Mouse (Mus musculus) neural tube, embryonic 13.5 days (tissue): ENCODE measurements around the gene Fam189a1. TPM values are rescaled to one million over a fixed set of nuclear protein-coding genes. Genes with fewer than 3 reads are reported as not detected.
A peak's percentile ranks its signal among the peaks of the same experiment; 100 is the strongest.

ENCODE experiments used
- ATAC-seq: fragments of 200-750 bp; cut with Nextera tagmentation; 2 replicates; pipeline ENCODE4 v1.8.0; 2017; ENCODE audit warnings: low read depth, mild to moderate bottlenecking, moderate TSS enrichment, moderate library complexity
- H3K27ac ChIP-seq: fragments of 300-500 bp; sonication (generic); replicated peaks from 2 replicates; pipeline ENCODE4 v1.5.1; 2015; ENCODE audit warnings: moderate library complexity, mild to moderate bottlenecking, inconsistent platforms
- H3K27me3 ChIP-seq: fragments of 300-500 bp; sonication (generic); 2 replicates; pipeline ENCODE4 v1.6.1; 2015; ENCODE audit warnings: mild to moderate bottlenecking, inconsistent platforms
- H3K36me3 ChIP-seq: fragments of 300-500 bp; sonication (generic); 2 replicates; pipeline ENCODE4 v1.6.1; 2015; ENCODE audit warnings: mild to moderate bottlenecking, inconsistent platforms
- H3K4me1 ChIP-seq: fragments of 300-500 bp; sonication (generic); replicated peaks from 2 replicates; pipeline ENCODE4 v1.6.1; 2015; ENCODE audit warnings: inconsistent platforms
- H3K4me2 ChIP-seq: fragments of 300-500 bp; sonication (generic); 2 replicates; pipeline ENCODE4 v1.6.1; 2015; ENCODE audit warnings: inconsistent platforms, mild to moderate bottlenecking, moderate library complexity
- H3K4me3 ChIP-seq: fragments of 300-500 bp; sonication (generic); 2 replicates; pipeline ENCODE4 v1.5.1; 2015; ENCODE audit warnings: mild to moderate bottlenecking, inconsistent platforms
- H3K9ac ChIP-seq: fragments of 300-500 bp; sonication (generic); 2 replicates; pipeline ENCODE4 v1.6.1; 2015; ENCODE audit warnings: moderate library complexity, mild to moderate bottlenecking, inconsistent platforms
- H3K9me3 ChIP-seq: fragments of 300-500 bp; sonication (generic); 2 replicates; pipeline ENCODE4 v1.6.1; 2016; ENCODE audit warnings: inconsistent platforms
- WGBS: fragments of 180-500 bp; shearing (Covaris S2); methylation state at CpG from one replicate; pipeline ENCODE4 v1.1.7; 2015; 5-methylcytosine and 5-hydroxymethylcytosine counted together
- polyA plus RNA-seq: library from polyadenylated mRNA; unstranded; fragments of >200 nt; fragmentation: Nextera tagmentation; extraction: Ambion mirVana; gene quantifications from 2 replicates; pipeline ENCODE4 v1.2.1, GENCODE M21; 2015

The Fam189a1 gene
- polyA plus RNA-seq, 1 experiment from 2014 or later = 10.8 TPM

DNA sequence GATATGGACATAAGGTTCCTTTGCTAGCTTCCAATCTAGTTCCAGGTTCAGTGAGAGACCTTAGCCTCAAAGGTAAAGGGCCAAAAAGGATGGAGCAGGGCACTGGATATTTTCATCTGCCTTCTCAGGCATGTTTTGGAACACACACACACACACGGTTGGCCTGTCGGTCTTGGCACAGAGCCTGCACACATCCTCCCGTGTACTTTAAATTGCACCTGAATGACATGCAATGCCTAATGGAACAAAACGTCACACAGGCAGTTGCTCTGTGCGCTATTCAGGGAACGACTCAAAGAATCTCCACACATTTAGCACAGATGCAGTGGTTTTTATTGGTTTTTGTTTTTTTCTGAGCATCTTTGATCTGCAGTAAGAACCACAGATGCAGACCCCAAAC is 11.5 kb downstream of the Fam189a1 start:
- no peak for ATAC-seq
- H3K4me2 ChIP-seq = no peak overlapping the region
- H3K4me3 ChIP-seq = no peak overlapping the region
- 51% methylated on average over 6 of the region's 6 CpGs for WGBS
- no peaks in the 10 kb centered on the region for H3K27me3 ChIP-seq
- H3K27ac ChIP-seq = 0 out of 2 replicates have a peak overlapping the region, but pooled peaks have one; percentile 0
- H3K36me3 ChIP-seq = no peaks in the 10 kb centered on the region
- no peaks in the 10 kb centered on the region; the same call in 1 of the 2 replicates for H3K9me3 ChIP-seq
- H3K9ac ChIP-seq = no peak overlapping the region
- H3K4me1 ChIP-seq = peaks cover 13% of the 10 kb centered on the region; the same call in 1 of the 2 replicates

DNA sequence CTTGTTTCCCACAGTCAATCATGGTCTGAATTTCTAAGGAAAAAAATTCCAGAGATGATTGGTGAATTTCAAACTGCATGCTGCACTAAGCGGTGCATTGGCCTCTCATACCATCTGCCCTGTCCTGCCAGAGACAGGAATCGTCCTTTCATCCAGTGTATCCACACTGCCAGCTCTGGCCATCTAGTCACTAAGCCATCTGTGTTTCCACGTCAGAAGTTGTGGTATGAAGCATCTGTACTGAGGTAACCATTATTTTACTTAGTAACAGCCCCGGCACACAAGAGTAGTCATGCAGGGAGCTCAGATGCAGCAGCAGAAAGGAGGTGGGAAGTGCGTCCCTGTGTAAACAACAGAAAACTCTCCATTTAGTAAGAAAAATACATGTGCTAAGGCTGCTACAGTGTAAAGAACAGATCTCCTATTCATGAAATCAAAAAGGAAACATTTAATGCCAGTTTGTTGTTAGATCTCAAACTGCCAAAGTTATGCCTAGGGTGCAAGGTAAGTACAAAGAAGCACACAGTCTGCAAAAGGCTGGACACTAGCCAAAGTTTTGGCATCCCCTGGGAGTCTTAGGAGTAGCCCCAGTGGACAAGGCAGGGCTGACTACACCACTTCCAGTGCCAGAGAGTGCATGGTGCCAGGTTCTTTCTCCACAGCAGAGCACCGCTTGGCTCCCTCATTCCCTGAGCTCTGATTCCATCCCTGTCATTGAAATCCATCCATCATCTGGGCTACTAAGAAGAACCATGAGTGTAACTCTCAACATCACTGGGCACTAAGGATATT is 14.3 kb downstream of the Fam189a1 start:
- no peak overlapping the region for H3K4me3 ChIP-seq
- peaks cover 13% of the 10 kb centered on the region; the same call in 1 of the 2 replicates for H3K4me1 ChIP-seq
- no peaks in the 10 kb centered on the region for H3K9me3 ChIP-seq
- no peaks in the 10 kb centered on the region for H3K36me3 ChIP-seq
- ATAC-seq = no peak; the same call in 1 of the 2 replicates
- no peak overlapping the region for H3K9ac ChIP-seq
- no peak overlapping the region for H3K27ac ChIP-seq
- H3K4me2 ChIP-seq = no peak overlapping the region
- H3K27me3 ChIP-seq = no peaks in the 10 kb centered on the region
- 55% methylated on average over 6 of the region's 6 CpGs for WGBS

DNA sequence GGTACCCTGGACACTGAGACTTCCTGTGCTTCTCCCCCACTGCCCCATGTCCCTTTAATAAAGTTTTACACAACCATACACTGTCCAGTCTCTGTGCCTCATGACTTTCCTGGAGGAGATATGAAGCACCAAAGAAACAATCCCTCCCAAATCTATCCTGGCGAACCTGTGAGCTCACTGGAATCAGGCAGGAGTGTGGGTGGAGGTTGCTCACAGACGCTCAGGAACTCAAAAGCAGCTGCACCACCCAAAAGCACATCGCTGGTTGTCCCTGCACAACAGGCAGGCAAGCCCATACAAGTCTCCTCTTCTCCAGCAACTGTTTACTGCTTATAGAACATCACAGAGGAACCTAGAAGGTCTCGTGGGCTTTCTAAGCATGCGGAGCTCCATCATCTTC is 15.5 kb downstream of the Fam189a1 start:
- Histone ChIP-seq H3K27me3 (no peaks in the 10 kb centered on the region), H3K4me3 (no peak overlapping the region), H3K4me2 (no peak overlapping the region), H3K9ac (no peak overlapping the region), H3K4me1 (peaks cover 13% of the 10 kb centered on the region; the same call in 1 of the 2 replicates), H3K36me3 (no peaks in the 10 kb centered on the region), H3K27ac (no peak overlapping the region), H3K9me3 (no peaks in the 10 kb centered on the region)
- ATAC-seq = no peak
- WGBS = 88% methylated on average over 5 of the region's 5 CpGs

DNA sequence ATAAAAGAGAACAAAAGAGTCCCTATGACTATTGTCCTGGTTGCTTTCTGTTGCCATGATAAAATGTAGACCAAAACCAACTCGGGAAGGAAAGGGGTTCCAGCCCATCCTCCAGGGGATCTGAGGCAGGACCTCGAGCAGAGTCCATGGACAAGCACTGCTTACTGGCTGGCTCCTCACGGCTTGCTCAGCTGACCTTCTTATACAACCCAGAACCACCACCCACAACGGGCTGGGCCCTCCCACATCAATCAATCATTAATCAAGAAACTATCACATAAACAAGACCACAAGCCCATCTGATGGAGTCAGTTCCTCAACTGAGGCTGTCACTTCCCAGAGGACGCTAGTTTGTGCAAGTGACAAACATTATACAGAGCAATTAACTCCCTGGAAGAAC is 16.3 kb downstream of the Fam189a1 start:
- Histone ChIP-seq H3K9ac (no peak overlapping the region), H3K4me3 (no peak overlapping the region), H3K27me3 (no peaks in the 10 kb centered on the region), H3K36me3 (no peaks in the 10 kb centered on the region), H3K4me2 (no peak overlapping the region), H3K27ac (no peak overlapping the region), H3K9me3 (no peaks in the 10 kb centered on the region), H3K4me1 (peaks cover 13% of the 10 kb centered on the region; the same call in 1 of the 2 replicates)
- WGBS = 73% methylated on average over 5 of the region's 5 CpGs
- no peak for ATAC-seq

DNA sequence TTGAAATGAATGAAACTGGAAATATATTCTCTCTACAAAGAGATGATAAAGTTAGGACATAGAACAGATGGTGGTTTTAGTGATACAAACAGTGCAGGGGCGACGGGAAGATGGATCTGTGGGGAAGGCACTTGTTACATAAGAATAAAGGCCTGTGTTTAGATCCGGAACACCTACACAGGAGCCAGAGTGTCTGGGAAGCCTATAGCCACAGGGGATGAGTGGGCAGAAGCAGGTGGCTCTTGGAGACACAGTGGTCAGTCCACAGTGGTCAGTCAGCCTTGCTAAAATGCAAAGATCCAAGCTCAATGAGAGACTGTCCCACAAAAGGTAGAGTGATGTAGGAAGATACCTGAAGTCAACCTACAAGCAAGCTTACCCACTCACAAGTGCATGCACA is 32.6 kb downstream of the Fam189a1 start:
- no peaks in the 10 kb centered on the region for H3K36me3 ChIP-seq
- no peaks in the 10 kb centered on the region for H3K9me3 ChIP-seq
- no peak overlapping the region for H3K9ac ChIP-seq
- H3K4me1 ChIP-seq = no peaks in the 10 kb centered on the region
- no peak overlapping the region for H3K27ac ChIP-seq
- H3K4me2 ChIP-seq = no peak overlapping the region
- no peak for ATAC-seq
- H3K27me3 ChIP-seq = no peaks in the 10 kb centered on the region
- no peak overlapping the region for H3K4me3 ChIP-seq
- 89% methylated on average over 3 of the region's 3 CpGs for WGBS

DNA sequence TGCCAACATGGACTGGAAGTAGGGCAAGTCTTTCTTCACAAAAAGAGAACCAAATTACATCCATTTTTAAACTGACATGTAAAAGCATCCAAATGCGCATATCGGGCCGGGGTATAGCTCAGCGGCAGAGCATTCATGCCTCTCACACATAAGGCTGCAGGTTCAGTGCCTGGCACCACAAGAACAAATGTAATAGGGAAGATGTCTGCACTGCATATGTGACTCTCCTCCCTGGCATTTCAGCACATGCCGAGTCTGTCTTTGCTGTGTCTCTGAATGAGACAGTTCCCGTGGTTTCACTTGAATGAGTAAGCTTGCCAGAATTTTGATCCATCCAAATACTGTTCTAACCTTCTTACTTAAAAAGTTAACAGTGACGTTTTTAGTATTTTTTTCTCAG is 39.5 kb downstream of the Fam189a1 start:
- Histone ChIP-seq H3K4me1 (no peaks in the 10 kb centered on the region), H3K36me3 (no peaks in the 10 kb centered on the region), H3K4me3 (no peak overlapping the region), H3K27ac (no peak overlapping the region), H3K27me3 (no peaks in the 10 kb centered on the region), H3K9ac (no peak overlapping the region), H3K4me2 (no peak overlapping the region), H3K9me3 (no peaks in the 10 kb centered on the region)
- no peak for ATAC-seq
- 91% methylated on average over 7 of the region's 7 CpGs for WGBS

DNA sequence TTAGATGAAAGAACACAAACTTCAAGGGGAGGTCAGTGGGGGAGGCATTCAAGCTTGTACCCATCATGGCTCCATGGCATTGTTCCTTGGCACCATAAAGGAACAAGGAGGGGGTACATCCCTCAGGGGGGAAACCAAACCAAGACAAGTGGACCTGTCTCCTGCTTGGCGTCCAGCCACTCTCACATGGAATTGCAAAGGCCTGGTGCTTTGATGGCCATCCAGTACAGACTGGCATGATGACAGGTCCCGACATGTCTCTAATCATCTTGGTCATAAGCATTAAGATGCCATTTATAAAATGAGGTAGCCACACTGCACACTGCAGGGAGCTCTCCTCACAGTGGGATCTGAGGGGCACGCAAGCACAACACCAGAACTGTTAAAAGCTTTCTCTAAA is 41.0 kb downstream of the Fam189a1 start:
- no peak overlapping the region for H3K4me2 ChIP-seq
- no peak overlapping the region for H3K4me3 ChIP-seq
- no peaks in the 10 kb centered on the region for H3K4me1 ChIP-seq
- H3K27ac ChIP-seq = no peak overlapping the region
- ATAC-seq = no peak
- no peak overlapping the region for H3K9ac ChIP-seq
- no peaks in the 10 kb centered on the region for H3K36me3 ChIP-seq
- WGBS = 77% methylated on average over 3 of the region's 3 CpGs
- H3K9me3 ChIP-seq = no peaks in the 10 kb centered on the region
- no peaks in the 10 kb centered on the region for H3K27me3 ChIP-seq

DNA sequence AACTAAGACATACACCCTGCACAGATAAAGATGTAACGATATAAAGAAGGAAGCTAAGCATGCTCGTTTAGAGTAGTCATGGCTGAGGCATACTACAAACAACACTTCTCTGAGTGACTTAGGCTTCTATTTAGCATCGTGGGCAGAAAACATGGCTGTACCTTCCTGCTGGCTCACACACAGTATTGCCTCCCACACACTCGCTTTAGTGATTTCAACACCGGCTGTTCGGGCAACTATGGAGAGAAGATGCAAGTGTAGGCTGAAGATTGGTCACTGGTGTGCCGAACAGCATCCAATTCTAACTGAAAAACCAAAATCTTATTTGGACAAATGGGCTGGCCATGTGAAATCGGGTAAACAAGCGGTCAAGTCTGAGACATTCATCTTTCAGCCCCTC is 44.7 kb downstream of the Fam189a1 start:
- no peaks in the 10 kb centered on the region for H3K4me1 ChIP-seq
- no peak overlapping the region for H3K9ac ChIP-seq
- no peak overlapping the region for H3K4me2 ChIP-seq
- H3K9me3 ChIP-seq = no peaks in the 10 kb centered on the region
- WGBS = 92% methylated on average over 9 of the region's 9 CpGs
- no peak overlapping the region for H3K4me3 ChIP-seq
- H3K27me3 ChIP-seq = no peaks in the 10 kb centered on the region
- no peaks in the 10 kb centered on the region for H3K36me3 ChIP-seq
- no peak for ATAC-seq
- H3K27ac ChIP-seq = no peak overlapping the region

DNA sequence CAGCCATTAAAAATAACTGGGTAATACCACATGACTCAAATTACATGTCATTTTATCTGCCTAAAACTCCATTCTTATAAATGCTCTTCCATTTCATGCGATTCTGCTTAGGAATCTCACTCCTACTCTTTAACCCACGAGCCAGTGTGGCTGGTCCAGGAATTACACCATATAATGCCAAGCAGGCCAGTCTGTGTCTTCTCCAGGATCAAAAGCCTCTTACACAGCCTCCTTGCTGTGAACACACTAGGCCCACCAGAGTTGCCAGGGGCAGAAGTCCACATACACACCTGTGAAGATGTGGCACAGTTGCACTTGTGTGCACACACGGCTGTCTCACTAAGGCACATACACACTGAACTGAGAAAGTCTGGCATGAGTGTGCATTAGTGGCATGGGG is 50.8 kb downstream of the Fam189a1 start:
- Histone ChIP-seq H3K27ac (no peak overlapping the region), H3K9ac (no peak overlapping the region), H3K9me3 (no peaks in the 10 kb centered on the region), H3K4me3 (no peak overlapping the region), H3K36me3 (no peaks in the 10 kb centered on the region), H3K4me2 (no peak overlapping the region), H3K4me1 (no peaks in the 10 kb centered on the region), H3K27me3 (no peaks in the 10 kb centered on the region)
- ATAC-seq = no peak
- 90% methylated on average over 3 of the region's 3 CpGs for WGBS

DNA sequence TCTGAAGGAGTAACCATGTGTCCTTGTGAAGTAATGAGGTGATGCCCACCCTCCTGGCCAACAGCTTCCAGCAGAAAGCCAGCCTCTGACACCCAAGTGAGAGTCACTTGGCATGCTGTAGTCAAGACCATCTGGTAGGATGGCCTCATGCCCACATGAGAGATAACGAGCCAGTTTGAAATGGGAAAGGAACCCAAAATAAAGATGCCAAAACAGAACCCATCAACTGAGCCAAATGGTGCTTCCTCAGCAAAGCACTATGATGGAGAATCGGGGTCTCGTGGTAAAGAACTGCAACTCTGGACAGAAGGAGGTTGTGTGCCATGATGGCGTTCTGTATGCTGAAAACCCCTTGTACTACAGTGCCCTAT is 51.3 kb downstream of the Fam189a1 start:
- no peaks in the 10 kb centered on the region for H3K27me3 ChIP-seq
- WGBS = 84% methylated on average over 4 of the region's 4 CpGs
- no peak overlapping the region for H3K4me2 ChIP-seq
- no peaks in the 10 kb centered on the region for H3K4me1 ChIP-seq
- no peak for ATAC-seq
- H3K9ac ChIP-seq = no peak overlapping the region
- no peaks in the 10 kb centered on the region for H3K9me3 ChIP-seq
- no peaks in the 10 kb centered on the region for H3K36me3 ChIP-seq
- H3K4me3 ChIP-seq = no peak overlapping the region
- no peak overlapping the region for H3K27ac ChIP-seq

DNA sequence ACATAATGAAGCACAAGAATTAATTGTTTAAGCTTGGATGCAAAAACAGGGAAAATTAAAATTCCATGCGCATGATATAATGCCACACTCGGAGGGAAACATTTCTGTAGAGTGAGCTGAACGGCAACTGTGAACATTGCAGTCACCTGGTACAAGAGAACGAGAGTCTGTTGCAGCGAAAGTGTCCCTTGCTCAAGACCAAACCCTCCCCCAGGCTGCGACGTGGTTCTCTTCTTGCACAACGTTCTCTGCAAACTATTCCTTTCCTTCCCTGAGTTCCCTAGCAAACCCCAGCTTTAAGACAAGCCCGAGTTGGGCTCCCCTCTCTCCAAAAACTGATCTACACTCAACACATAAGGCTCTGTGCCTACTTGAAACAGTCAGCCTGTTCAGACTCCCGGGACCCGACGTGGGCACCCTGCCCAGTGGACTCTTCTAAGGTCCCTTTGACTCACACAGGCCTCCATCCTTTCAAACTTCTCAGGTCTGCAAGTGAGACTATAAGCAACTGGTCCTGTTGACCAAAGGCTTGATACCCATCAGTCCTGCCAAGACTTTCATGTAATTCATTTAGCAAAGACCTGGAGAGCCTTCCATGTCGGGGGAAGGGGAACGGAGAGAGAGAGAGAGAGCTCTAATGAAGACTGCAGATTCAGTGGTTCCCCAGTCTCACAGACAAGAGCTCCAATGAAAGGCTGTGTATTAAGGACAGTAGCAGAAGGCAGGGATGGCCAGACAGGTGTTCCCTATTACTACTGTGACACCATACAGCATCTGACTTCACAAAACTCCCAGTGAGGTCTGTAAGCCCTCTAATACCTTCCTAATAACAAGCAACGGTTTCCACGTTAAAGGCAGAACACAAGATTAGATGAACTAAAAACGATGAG is 51.9 kb downstream of the Fam189a1 start:
- Histone ChIP-seq H3K9ac (no peak overlapping the region), H3K9me3 (no peaks in the 10 kb centered on the region), H3K4me3 (no peak overlapping the region), H3K27ac (no peak overlapping the region), H3K4me2 (no peak overlapping the region), H3K36me3 (no peaks in the 10 kb centered on the region), H3K27me3 (no peaks in the 10 kb centered on the region), H3K4me1 (no peaks in the 10 kb centered on the region)
- ATAC-seq = no peak
- 90% methylated on average over 17 of the region's 17 CpGs for WGBS

DNA sequence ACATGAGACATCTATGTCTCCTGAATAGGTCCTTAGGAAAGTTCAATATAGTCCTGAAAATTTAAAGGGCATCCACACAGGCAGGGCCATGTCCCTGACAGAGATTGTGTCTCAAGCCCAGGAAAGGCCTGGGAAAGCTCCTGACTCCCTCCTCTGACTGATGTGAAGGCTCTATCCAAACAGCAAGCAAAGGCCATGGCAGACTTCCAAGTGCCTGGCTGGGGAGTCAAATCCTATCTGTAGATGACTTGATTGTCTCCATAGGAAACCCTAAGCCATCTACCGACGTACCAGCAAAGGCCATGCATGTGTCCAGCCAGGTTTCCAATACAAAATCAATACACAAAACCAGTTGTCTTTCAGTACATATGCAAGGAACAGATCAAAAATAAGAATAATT is 54.7 kb downstream of the Fam189a1 start:
- no peak for ATAC-seq
- H3K4me2 ChIP-seq = no peak overlapping the region
- H3K27ac ChIP-seq = no peak overlapping the region
- no peak overlapping the region for H3K4me3 ChIP-seq
- no peaks in the 10 kb centered on the region for H3K4me1 ChIP-seq
- no peaks in the 10 kb centered on the region for H3K36me3 ChIP-seq
- no peaks in the 10 kb centered on the region for H3K9me3 ChIP-seq
- 93% methylated on average over 2 of the region's 2 CpGs for WGBS
- H3K27me3 ChIP-seq = no peaks in the 10 kb centered on the region
- H3K9ac ChIP-seq = no peak overlapping the region
